In the genomic region with DNA sequence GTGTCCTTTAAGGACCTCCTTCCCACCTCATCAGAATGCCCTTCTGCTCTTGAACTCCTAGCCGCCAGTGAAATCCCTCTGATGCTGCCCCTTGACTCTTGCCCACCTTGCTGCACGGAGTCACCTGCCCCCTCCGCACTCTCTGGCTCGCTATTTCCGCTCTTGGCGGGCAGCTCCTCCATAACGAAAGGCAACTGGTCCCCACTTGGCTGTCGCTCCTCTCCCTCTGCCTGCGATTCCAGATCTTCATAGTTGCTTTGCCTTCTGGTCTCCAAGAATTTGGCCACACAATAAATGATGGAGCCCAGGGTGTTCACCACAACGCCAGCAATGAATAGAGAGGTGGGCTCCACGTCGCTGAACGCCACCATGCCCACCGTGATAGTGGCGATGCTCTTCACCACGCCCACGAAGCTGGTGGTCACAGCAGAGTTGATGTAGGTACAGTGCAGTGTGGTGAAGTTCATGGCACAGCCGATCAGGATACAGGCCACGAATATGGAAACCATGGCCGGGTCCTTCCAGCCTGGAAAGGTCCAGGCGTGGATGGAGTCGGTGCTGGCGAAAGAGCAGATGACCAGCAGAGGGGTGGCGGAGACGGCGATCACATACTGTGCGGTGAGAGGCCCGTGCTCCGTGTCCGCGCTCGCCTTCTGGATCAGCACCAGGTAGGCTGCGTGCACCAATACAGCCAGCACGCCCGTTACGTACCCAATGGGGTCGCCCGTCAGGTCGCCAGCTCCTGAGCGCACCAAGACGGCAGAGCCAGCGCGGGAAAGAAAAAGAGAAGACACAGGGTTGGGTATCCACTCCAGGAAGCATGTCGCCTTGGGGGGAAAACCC, we compare ENCODE assay signal across 9 mouse cellular contexts. TPM values are rescaled to one million over a fixed set of nuclear protein-coding genes. Genes with fewer than 3 reads are reported as not detected.
DNase-seq lines count a peak whose midpoint lies in the region; ATAC-seq lines count a peak whose summit lies in the region.
"Had no signal": no experiment of that assay in that cellular context is flagged by ENCODE, and none has a peak within 500 bp of the region (broad histone marks: within the 10 kb centered on the region; RNA-seq: fewer than 3 reads in every experiment).

No protein-coding gene starts in this region.

- H3K36me3 ChIP-seq in erythroblast, embryonic 14.5 days (ENCODE audit: control insufficient read depth), result no peaks in the 10 kb centered on the region
- no peaks in the 10 kb centered on the region for H3K36me3 ChIP-seq in limb, embryonic 11.5 days (ENCODE audit: control insufficient read depth, insufficient read depth, low read length)
- H3K36me3 ChIP-seq in stomach, embryonic 14.5 days (ENCODE audit: control insufficient read depth, insufficient read depth, low read length), result no peaks in the 10 kb centered on the region

- 4% methylated on average over 44 of the region's 44 CpGs for WGBS in limb, embryonic 11.5 days
- 6% methylated on average over 44 of the region's 44 CpGs for WGBS in stomach, embryonic 14.5 days

- ATAC-seq in erythroblast, adult 5-6 weeks (replicated peaks; ENCODE audit: low FRiP score, poor library complexity, severe bottlenecking), result no peak
- ATAC-seq in limb, embryonic 11.5 days (ENCODE audit: insufficient number of reproducible peaks, low FRiP score, low TSS enrichment, low read depth), result no peak
- 0 out of 2 replicates have a peak, but pooled peaks have one; percentile 21 for ATAC-seq in stomach, embryonic 14.5 days (ENCODE audit: insufficient number of reproducible peaks, insufficient read depth, low FRiP score, low read depth)

- DNase-seq in thymus, postnatal 0 days (ENCODE audit: low spot score), result peak; percentile 35
- DNase-seq in thymus, adult 18-20 months, result no peak
- DNase-seq in limb, embryonic 11.5 days (ENCODE audit: low spot score), result peak; percentile 52
- no peak for DNase-seq in frontal cortex, postnatal 36 days (ENCODE audit: low spot score in 2 of 2)
- no peak for DNase-seq in right cerebral cortex, adult 2 months (ENCODE audit: low spot score in 2 of 2)

- H3K27me3 ChIP-seq in erythroblast, embryonic 14.5 days (ENCODE audit: control insufficient read depth), result peaks cover 64% of the 10 kb centered on the region
- H3K27me3 ChIP-seq in limb, embryonic 11.5 days (ENCODE audit: control insufficient read depth, insufficient read depth, low read length), result peaks cover 41% of the 10 kb centered on the region
- H3K27me3 ChIP-seq in stomach, embryonic 14.5 days (ENCODE audit: control insufficient read depth, insufficient read depth, low read length), result peaks cover 39% of the 10 kb centered on the region

- H3K4me1 ChIP-seq in erythroblast, embryonic 14.5 days (ENCODE audit: control insufficient read depth), result peaks cover 12% of the 10 kb centered on the region
- H3K4me1 ChIP-seq in limb, embryonic 11.5 days (ENCODE audit: control insufficient read depth, insufficient read depth, low read length), result peaks cover 18% of the 10 kb centered on the region; the same call in 1 of the 2 replicates
- H3K4me1 ChIP-seq in stomach, embryonic 14.5 days (ENCODE audit: control insufficient read depth, insufficient read depth, low read length), result peaks cover 15% of the 10 kb centered on the region; the same call in 1 of the 2 replicates

- H3K27ac ChIP-seq in limb, embryonic 11.5 days (replicated peaks; ENCODE audit: low read depth, low read length), result no peak overlapping the region
- no peak overlapping the region for H3K27ac ChIP-seq in stomach, embryonic 14.5 days (ENCODE audit: low read length)

- H3K4me3 ChIP-seq in erythroblast, embryonic 14.5 days (replicated peaks), result peak overlapping the region; percentile 20
- H3K4me3 ChIP-seq in limb, embryonic 11.5 days (ENCODE audit: low read depth, low read length), result peak overlapping the region; percentile 41
- peak overlapping the region; percentile 54 for H3K4me3 ChIP-seq in stomach, embryonic 14.5 days (ENCODE audit: low read depth, low read length)

- H3K4me2 ChIP-seq in limb, embryonic 11.5 days (ENCODE audit: low read depth, severe bottlenecking), result peak overlapping the region; percentile 88
- peak overlapping the region; percentile 100 for H3K4me2 ChIP-seq in stomach, embryonic 14.5 days (replicated peaks; ENCODE audit: low read depth, low read length)

- H3K9me3 ChIP-seq in erythroblast, embryonic 14.5 days (ENCODE audit: control insufficient read depth, low read length), result peaks cover 3% of the 10 kb centered on the region; the same call in 1 of the 2 replicates
- no peaks in the 10 kb centered on the region for H3K9me3 ChIP-seq in limb, embryonic 11.5 days (ENCODE audit: control insufficient read depth, low read length)
- no peaks in the 10 kb centered on the region for H3K9me3 ChIP-seq in stomach, embryonic 14.5 days (ENCODE audit: control insufficient read depth, low read depth, low read length)

- no peak overlapping the region for H3K9ac ChIP-seq in limb, embryonic 11.5 days (ENCODE audit: low read length)
- H3K9ac ChIP-seq in stomach, embryonic 14.5 days (replicated peaks; ENCODE audit: low read depth, low read length), result no peak overlapping the region

RNA-seq across cellular contexts. Expression of gene Slc35d3, which starts 2.1 kb away (rescaled TPM):
- 0.03 TPM in 1 of 2 replicates, not detected in the other for polyA plus RNA-seq in erythroblast, embryonic 14.5 days (2012)
- 0.42 TPM in 1 of 2 replicates, not detected in the other for total RNA-seq in erythroblast, adult 5-6 weeks (2015; ENCODE audit: low replicate concordance)
- not detected in 2 replicates for total RNA-seq in erythroblast, adult 5-6 weeks (2017; ENCODE audit: low replicate concordance)
- 1.3 and 1.4 TPM in 2 replicates for polyA plus RNA-seq in thymus, postnatal 0 days (2015; fragmentation: Nextera tagmentation; extraction: Ambion mirVana)
- polyA plus RNA-seq in limb, embryonic 11.5 days (2014; fragmentation: Nextera tagmentation; extraction: Ambion mirVana), result 0.85 and 0.89 TPM in 2 replicates
- polyA plus RNA-seq in stomach, embryonic 14.5 days (2014; fragmentation: Nextera tagmentation; extraction: Ambion mirVana), result 0.14 and 0.21 TPM in 2 replicates
- total RNA-seq: MEL had no signal

RNA-seq across cellular contexts. Expression of gene Pex7, which starts 58.3 kb away (rescaled TPM):
- polyA plus RNA-seq in erythroblast, embryonic 14.5 days (2012), result 0.17 and 0.18 TPM in 2 replicates
- 4.2 and 6.5 TPM in 2 replicates for total RNA-seq in erythroblast, adult 5-6 weeks (2015; ENCODE audit: low replicate concordance)
- 3.3 and 4.2 TPM in 2 replicates for total RNA-seq in erythroblast, adult 5-6 weeks (2017; ENCODE audit: low replicate concordance)
- 67.6 and 82.6 TPM in 2 replicates for polyA plus RNA-seq in thymus, postnatal 0 days (2015; fragmentation: Nextera tagmentation; extraction: Ambion mirVana)
- polyA plus RNA-seq in limb, embryonic 11.5 days (2014; fragmentation: Nextera tagmentation; extraction: Ambion mirVana), result 18.0 and 23.3 TPM in 2 replicates
- 34.8 and 37.3 TPM in 2 replicates for polyA plus RNA-seq in stomach, embryonic 14.5 days (2014; fragmentation: Nextera tagmentation; extraction: Ambion mirVana)

Comparison
In these comparisons a context has a peak if more than half of its experiments do, and no peak if none do; other contexts are left out.
1. DNase-seq: peak in thymus, postnatal 0 days (single experiment) and limb, embryonic 11.5 days (single experiment); none in thymus, adult 18-20 months (0 of 2), frontal cortex, postnatal 36 days (0 of 2) and right cerebral cortex, adult 2 months (0 of 2).
2. RNA of gene Pex7, which starts 58.3 kb away (polyA plus RNA-seq): 67.6 to 82.6 TPM in thymus, postnatal 0 days, 34.8 to 37.3 TPM in stomach, embryonic 14.5 days and 18.0 to 23.3 TPM in limb, embryonic 11.5 days; 0.17 to 0.18 TPM in erythroblast, embryonic 14.5 days; every median in the first group is over 10 times any median in the second.
3. Peak in every context shown above with its lines, with median percentiles within 50 percentile points of each other: H3K4me3 ChIP-seq.